Mouse (Mus musculus): ENCODE results near the gene Dscaml1. TPM values are rescaled to one million over a fixed set of nuclear protein-coding genes. Genes with fewer than 3 reads are reported as not detected.

Dscaml1 gene
- total and polyA plus RNA-seq, 3 experiments, result not detected

DNA sequence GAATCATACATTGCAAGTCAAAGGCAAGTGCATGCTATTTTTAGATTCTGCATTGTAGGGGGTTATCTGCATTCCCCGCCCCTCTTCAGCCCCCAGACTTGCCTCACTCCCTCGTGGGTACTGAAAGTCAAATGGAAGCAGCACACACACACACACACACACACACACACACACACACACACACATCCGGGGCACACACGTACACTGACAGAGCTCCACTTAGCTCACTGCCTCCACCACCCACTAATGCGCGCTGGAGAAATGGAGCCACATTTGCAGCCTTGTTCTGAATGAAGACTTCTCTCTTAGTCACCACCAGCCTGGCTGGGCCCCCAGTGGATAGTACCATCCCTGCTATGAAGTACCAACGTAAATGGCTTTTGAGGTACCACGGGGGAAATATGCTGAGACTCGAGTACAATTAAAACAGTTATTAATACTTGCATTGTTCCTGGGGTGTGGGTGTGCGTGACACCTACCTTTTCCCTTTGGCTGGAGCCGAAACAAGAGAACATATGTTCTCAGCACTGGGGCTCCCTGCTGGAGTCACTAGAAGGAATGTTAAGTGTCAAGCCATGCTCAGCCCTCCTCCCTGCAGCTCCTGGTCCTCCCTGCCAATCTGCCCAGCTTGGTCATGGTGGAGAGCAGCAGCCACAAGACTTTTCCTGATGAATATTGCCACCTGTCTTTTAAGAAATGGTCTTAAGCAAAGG lies 91.7 kb downstream of the Dscaml1 start:
- TF ChIP-seq MAX (IDR thresholded peaks at IDR 0.05; ENCODE audit: low read length), result no peak
- TF ChIP-seq SMC3 (IDR thresholded peaks at IDR 0.05; ENCODE audit: low read depth, low read length), result no peak
- no peak for TF ChIP-seq RCOR1 (IDR thresholded peaks at IDR 0.05; ENCODE audit: low read depth, low read length)
- TF ChIP-seq MAZ (IDR thresholded peaks at IDR 0.05; ENCODE audit: low read depth, low read length), result no peak
- no peak for TF ChIP-seq BHLHE40 (IDR thresholded peaks at IDR 0.05; ENCODE audit: borderline replicate concordance, low read depth, low read length)
- TF ChIP-seq JUND (IDR thresholded peaks at IDR 0.05; ENCODE audit: low read depth, low read length), result no peak
- no peak for TF ChIP-seq MXI1 (IDR thresholded peaks at IDR 0.05; ENCODE audit: low read depth, low read length)
- TF ChIP-seq MYB (IDR thresholded peaks at IDR 0.05; ENCODE audit: low read depth, low read length), result no peak
- no peak overlapping the region for H3K9ac ChIP-seq (ENCODE audit: control insufficient read depth, low read depth, low read length, poor library complexity, severe bottlenecking)
- H3K36me3 ChIP-seq (ENCODE audit: control insufficient read depth in 1 of 2, insufficient read depth in 2 of 2, low read length in 2 of 2), result no peaks in the 10 kb centered on the region
- H3K4me1 ChIP-seq (ENCODE audit: control insufficient read depth in 1 of 2, insufficient read depth in 2 of 2, low read length in 2 of 2), result no peaks in the 10 kb centered on the region
- H3K79me2 ChIP-seq (ENCODE audit: control insufficient read depth, insufficient read depth, low read length, poor library complexity), result no peaks in the 10 kb centered on the region
- H3K27me3 ChIP-seq (ENCODE audit: control insufficient read depth in 1 of 2, insufficient read depth in 2 of 2, low read length in 2 of 2), result peaks cover 1 to 2% of the 10 kb centered on the region in 2 experiments; a peak in 1 of 4 replicates
- no peak overlapping the region for H3K4me3 ChIP-seq (ENCODE audit: control insufficient read depth in 1 of 2, insufficient read depth in 1 of 2, low read depth in 2 of 2, low read length in 2 of 2)
- no peaks in the 10 kb centered on the region for H3K9me3 ChIP-seq (replicated peaks; ENCODE audit: insufficient read depth, low read length)
- no peak overlapping the region for H3K27ac ChIP-seq (ENCODE audit: control insufficient read depth, low read depth, low read length)
- no peak for DNase-seq (ENCODE audit: low read depth, low spot score)

DNA sequence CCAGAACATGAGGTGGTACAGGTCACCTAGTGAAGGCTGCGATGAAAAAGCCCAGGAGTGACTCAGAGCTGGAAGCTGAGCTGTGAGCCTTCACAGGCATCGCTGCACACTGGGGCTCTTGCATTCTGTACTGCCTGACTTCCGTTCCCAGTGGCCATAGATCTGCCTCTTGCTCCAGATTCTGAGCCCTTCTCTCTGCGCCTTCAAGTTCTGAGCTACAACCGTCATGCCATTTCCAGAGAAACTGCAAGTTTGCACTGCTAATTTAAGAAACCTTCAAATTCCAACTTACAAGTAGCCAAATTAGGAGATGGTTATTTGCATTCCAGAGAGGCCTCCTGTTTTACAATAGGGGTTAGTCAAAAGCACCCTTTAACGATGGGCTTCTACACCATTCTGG lies 93.4 kb downstream of the Dscaml1 start:
- DNase-seq (ENCODE audit: low read depth, low spot score), result no peak
- H3K27ac ChIP-seq (ENCODE audit: control insufficient read depth, low read depth, low read length), result no peak overlapping the region
- H3K9me3 ChIP-seq (replicated peaks; ENCODE audit: insufficient read depth, low read length), result no peaks in the 10 kb centered on the region
- peaks cover 1 to 2% of the 10 kb centered on the region in 2 experiments; a peak in 1 of 4 replicates for H3K27me3 ChIP-seq (ENCODE audit: control insufficient read depth in 1 of 2, insufficient read depth in 2 of 2, low read length in 2 of 2)
- H3K4me3 ChIP-seq (ENCODE audit: control insufficient read depth in 1 of 2, insufficient read depth in 1 of 2, low read depth in 2 of 2, low read length in 2 of 2), result no peak overlapping the region
- no peak for TF ChIP-seq UBTF (IDR thresholded peaks at IDR 0.05; ENCODE audit: borderline replicate concordance, insufficient read depth, low read depth, low read length)
- TF ChIP-seq MXI1 (IDR thresholded peaks at IDR 0.05; ENCODE audit: low read depth, low read length), result no peak
- TF ChIP-seq GABPA (IDR thresholded peaks at IDR 0.05; ENCODE audit: low read depth, low read length), result no peak
- TF ChIP-seq POLR2A (IDR thresholded peaks at IDR 0.05; ENCODE audit: control insufficient read depth in 1 of 2, insufficient read depth in 1 of 2, low read depth in 1 of 2, low read length in 2 of 2, poor library complexity in 1 of 2), result no peak
- TF ChIP-seq HCFC1 (IDR thresholded peaks at IDR 0.05; ENCODE audit: low read depth, low read length), result no peak
- TF ChIP-seq MYC (IDR thresholded peaks at IDR 0.05; ENCODE audit: low read depth, low read length), result no peak
- TF ChIP-seq ETS1 (IDR thresholded peaks at IDR 0.05; ENCODE audit: low read depth, low read length), result no peak
- no peak for TF ChIP-seq RAD21 (IDR thresholded peaks at IDR 0.05; ENCODE audit: low read depth, low read length)
- TF ChIP-seq USF1 (IDR thresholded peaks at IDR 0.05; ENCODE audit: low read depth, low read length), result no peak
- TF ChIP-seq ZC3H11A (IDR thresholded peaks at IDR 0.05; ENCODE audit: low read depth, low read length), result no peak
- TF ChIP-seq ELF1 (IDR thresholded peaks at IDR 0.05; ENCODE audit: low read depth, low read length), result no peak
- no peak for TF ChIP-seq MAZ (IDR thresholded peaks at IDR 0.05; ENCODE audit: low read depth, low read length)
- no peak for TF ChIP-seq MYB (IDR thresholded peaks at IDR 0.05; ENCODE audit: low read depth, low read length)
- no peaks in the 10 kb centered on the region for H3K79me2 ChIP-seq (ENCODE audit: control insufficient read depth, insufficient read depth, low read length, poor library complexity)
- H3K9ac ChIP-seq (ENCODE audit: control insufficient read depth, low read depth, low read length, poor library complexity, severe bottlenecking), result no peak overlapping the region
- no peaks in the 10 kb centered on the region for H3K36me3 ChIP-seq (ENCODE audit: control insufficient read depth in 1 of 2, insufficient read depth in 2 of 2, low read length in 2 of 2)
- H3K4me1 ChIP-seq (ENCODE audit: control insufficient read depth in 1 of 2, insufficient read depth in 2 of 2, low read length in 2 of 2), result no peaks in the 10 kb centered on the region
